Mouse (Mus musculus) lung, embryonic 14.5 days (tissue): ENCODE measurements at regions not wholly inside any gene's neighbourhood (a gene's known extent, or its start where the extent isn't known, plus 50 kb on each side); places are given as distances from the start of the nearest gene placed in this dataset.

Experiments
- ATAC-seq: fragments of 200-750 bp; cut with Nextera tagmentation; 2 replicates; pipeline ENCODE4 v1.8.0; 2017; ENCODE audit warnings: mild to moderate bottlenecking, moderate TSS enrichment, moderate library complexity; ENCODE audit not compliant: insufficient read depth
- DNase-seq: peaks from one replicate; pipeline ENCODE4 v3.0.0-alpha.2; 2015
- H3K27ac ChIP-seq: fragments of 300-500 bp; sonication (generic); 2 replicates; pipeline ENCODE4 v1.5.1; 2014; ENCODE audit warnings: low read depth, mild to moderate bottlenecking, moderate library complexity
- H3K27me3 ChIP-seq: fragments of 300-500 bp; sonication (generic); 2 replicates; pipeline ENCODE4 v1.6.1; 2014; ENCODE audit warnings: low read length, control low read depth; ENCODE audit not compliant: insufficient read depth
- H3K36me3 ChIP-seq: fragments of 300-500 bp; sonication (generic); 2 replicates; pipeline ENCODE4 v1.6.1; 2014; ENCODE audit warnings: control low read depth; ENCODE audit not compliant: insufficient read depth
- H3K4me1 ChIP-seq: fragments of 300-500 bp; sonication (generic); 2 replicates; pipeline ENCODE4 v1.6.1; 2014; ENCODE audit warnings: antibody characterized with exemption, control low read depth; ENCODE audit not compliant: insufficient read depth
- H3K4me2 ChIP-seq: fragments of 300-500 bp; sonication (generic); 2 replicates; pipeline ENCODE4 v1.6.1; 2014; ENCODE audit warnings: mild to moderate bottlenecking
- H3K4me3 ChIP-seq: fragments of 300-500 bp; sonication (generic); 2 replicates; pipeline ENCODE4 v1.5.1; 2014; ENCODE audit warnings: low read depth, low read length
- H3K9ac ChIP-seq: fragments of 300-500 bp; sonication (generic); 2 replicates; pipeline ENCODE4 v1.6.1; 2014
- H3K9me3 ChIP-seq: fragments of 300-500 bp; sonication (generic); 2 replicates; pipeline ENCODE4 v1.6.1; 2016; ENCODE audit warnings: low read depth, low read length, control low read depth
- CTCF ChIP-seq: IDR thresholded peaks from 2 replicates; pipeline ENCODE4 v1.5.1; 2016; ENCODE audit warnings: antibody characterized with exemption, low read depth
- WGBS: fragments of 180-500 bp; shearing (Covaris S2); extraction: QIAGEN DNeasy Blood & Tissue Kit; methylation state at CpG from one replicate; pipeline ENCODE4 v1.1.7; 2014; 5-methylcytosine and 5-hydroxymethylcytosine counted together

DNA sequence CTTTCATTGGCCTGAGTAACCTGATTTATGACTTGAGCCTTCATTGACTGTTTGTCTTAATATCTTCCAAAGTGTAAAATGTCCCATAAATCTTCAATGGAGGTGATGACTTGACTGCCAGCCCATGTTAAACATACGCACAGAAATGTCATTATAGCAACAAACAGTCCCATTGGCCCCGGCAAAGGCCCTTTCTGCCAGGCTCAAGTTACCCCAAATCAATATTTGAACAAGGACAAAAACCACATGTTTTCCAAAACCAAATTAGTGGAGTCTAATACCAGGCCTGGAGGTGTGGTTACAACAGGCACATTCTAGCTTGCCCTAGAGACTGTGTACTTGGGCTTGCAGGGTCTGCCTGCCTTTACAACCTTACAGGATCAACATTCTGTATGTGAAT lies 68.2 kb upstream of the Fggy start:
- no peaks in the 10 kb centered on the region for H3K9me3 ChIP-seq
- ATAC-seq (peak; percentile 52; the same call in 1 of the 2 replicates), DNase-seq (no peak)
- H3K27me3 ChIP-seq: no peaks in the 10 kb centered on the region
- no peaks in the 10 kb centered on the region for H3K36me3 ChIP-seq
- H3K4me1 ChIP-seq: peaks cover 19% of the 10 kb centered on the region
- 30% methylated on average over 2 of the region's 2 CpGs for WGBS
- H3K4me3 ChIP-seq: no peak overlapping the region
- H3K27ac ChIP-seq: peak overlapping the region; percentile 58; the same call in 1 of the 2 replicates
- no peak for TF ChIP-seq CTCF
- no peak overlapping the region for H3K9ac ChIP-seq
- H3K4me2 ChIP-seq: no peak overlapping the region

DNA sequence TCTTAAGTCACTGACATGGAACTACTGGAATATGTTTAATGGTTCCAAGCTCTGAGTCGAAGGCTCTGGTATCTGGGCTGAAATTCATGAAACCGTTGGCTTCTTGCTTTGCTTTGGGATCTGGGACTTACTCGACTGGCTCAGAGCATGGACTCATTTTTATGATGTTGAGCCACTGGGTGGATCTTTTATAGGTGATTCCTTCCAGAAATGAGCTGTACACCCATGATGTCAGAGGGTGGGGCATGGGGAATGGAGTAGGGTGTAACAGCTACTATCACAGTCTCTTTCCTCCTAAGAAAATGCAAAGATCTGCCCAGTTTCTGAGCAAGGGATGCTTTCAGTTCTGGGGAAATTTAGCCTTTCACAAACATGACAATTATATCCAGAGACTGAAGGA lies 57.0 kb upstream of the Fggy start:
- H3K27ac ChIP-seq: no peak overlapping the region
- 89% methylated on average over 3 of the region's 3 CpGs for WGBS
- H3K36me3 ChIP-seq: no peaks in the 10 kb centered on the region
- H3K4me3 ChIP-seq: no peak overlapping the region
- H3K4me1 ChIP-seq: no peaks in the 10 kb centered on the region
- H3K27me3 ChIP-seq: no peaks in the 10 kb centered on the region
- no peaks in the 10 kb centered on the region for H3K9me3 ChIP-seq
- no peak overlapping the region for H3K4me2 ChIP-seq
- no peak overlapping the region for H3K9ac ChIP-seq
- ATAC-seq (no peak), DNase-seq (no peak)
- no peak for TF ChIP-seq CTCF

DNA sequence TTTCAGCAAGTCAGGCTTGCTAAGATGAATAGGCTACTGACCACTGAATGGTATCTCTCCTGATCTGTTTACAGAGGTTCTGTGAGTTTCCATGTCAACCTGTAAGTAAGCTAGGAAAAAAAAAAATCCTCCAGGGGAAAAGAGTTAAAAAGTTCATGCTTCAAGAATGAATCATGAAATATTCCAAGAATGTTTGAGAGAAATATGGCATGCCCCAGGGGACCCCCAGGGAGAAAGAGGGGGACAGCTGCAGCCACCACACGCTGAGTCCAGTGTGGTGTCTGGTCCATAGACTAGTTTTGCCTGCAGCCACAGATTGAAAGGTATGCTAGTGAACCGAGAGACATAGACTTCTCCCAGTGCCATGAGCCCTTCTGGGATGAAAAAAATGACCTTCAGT lies 56.1 kb upstream of the Fggy start:
- H3K4me2 ChIP-seq: no peak overlapping the region
- no peak overlapping the region for H3K4me3 ChIP-seq
- no peaks in the 10 kb centered on the region for H3K27me3 ChIP-seq
- TF ChIP-seq CTCF: no peak
- DNase-seq: no peak
- 35% methylated on average over 2 of the region's 2 CpGs for WGBS
- no peak overlapping the region for H3K9ac ChIP-seq
- H3K27ac ChIP-seq: no peak overlapping the region
- H3K4me1 ChIP-seq: no peaks in the 10 kb centered on the region
- no peaks in the 10 kb centered on the region for H3K36me3 ChIP-seq
- ATAC-seq: no peak
- H3K9me3 ChIP-seq: no peaks in the 10 kb centered on the region

DNA sequence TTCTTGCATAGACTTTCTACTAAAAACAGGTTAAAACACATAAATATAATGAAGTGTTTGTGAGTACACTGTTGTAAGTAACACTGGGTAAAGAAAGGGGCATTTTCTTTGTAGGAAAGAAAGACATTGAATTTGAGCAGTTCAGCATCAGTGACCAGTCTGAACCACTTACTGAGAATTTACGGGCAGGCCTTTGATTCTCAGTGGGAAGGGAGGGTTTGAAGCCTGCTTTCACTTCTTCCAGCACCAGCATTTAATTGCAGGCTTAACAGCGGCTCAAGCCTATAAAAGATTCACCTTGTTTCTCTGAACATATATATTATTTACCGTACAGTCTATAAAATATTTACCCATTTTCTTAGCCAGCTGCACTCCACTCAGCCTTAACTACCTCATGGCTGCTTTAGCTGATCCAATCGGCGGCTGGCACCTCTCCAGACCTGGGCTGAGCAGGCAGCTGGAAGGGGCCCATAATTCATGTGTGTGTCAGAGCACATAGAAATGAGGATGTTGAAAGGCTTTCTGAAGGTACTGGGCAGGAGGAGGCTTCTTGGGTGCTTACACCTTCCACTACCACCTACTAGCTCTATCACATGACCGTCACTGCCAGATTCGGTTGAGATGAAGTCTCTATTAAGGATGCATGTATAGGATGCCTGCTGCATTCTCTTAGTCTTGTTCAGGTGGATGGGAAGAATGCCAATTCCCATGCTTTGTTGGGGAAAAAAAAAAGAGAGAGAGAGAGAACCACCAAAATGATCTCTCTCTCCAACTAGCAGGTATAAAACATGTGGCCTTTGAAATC lies 50.0 kb upstream of the Fggy start:
- no peak overlapping the region for H3K9ac ChIP-seq
- TF ChIP-seq CTCF: no peak
- ATAC-seq: peak; percentile 63
- peak; percentile 56 for DNase-seq
- H3K4me1 ChIP-seq: no peaks in the 10 kb centered on the region
- H3K36me3 ChIP-seq: no peaks in the 10 kb centered on the region
- H3K4me2 ChIP-seq: no peak overlapping the region
- 61% methylated on average over 7 of the region's 7 CpGs for WGBS
- no peaks in the 10 kb centered on the region for H3K9me3 ChIP-seq
- H3K4me3 ChIP-seq: no peak overlapping the region
- 0 out of 2 replicates have a peak overlapping the region, but pooled peaks have one; percentile 3 for H3K27ac ChIP-seq
- H3K27me3 ChIP-seq: no peaks in the 10 kb centered on the region
